Mouse (Mus musculus) limb, embryonic 12.5 days (tissue): ENCODE results near the gene Ptpra. TPM values are rescaled to one million over a fixed set of nuclear protein-coding genes. Genes with fewer than 3 reads are reported as not detected.
A peak's percentile ranks its signal among the peaks of the same experiment; 100 is the strongest.

Experiments
- ATAC-seq: fragments of 200-750 bp; cut with Nextera tagmentation; 2 replicates; pipeline ENCODE4 v1.8.0; 2017; ENCODE audit warnings: low read depth, moderate TSS enrichment; ENCODE audit not compliant: insufficient number of reproducible peaks, insufficient read depth, low FRiP score, low TSS enrichment
- H3K27ac ChIP-seq: fragments of 300-500 bp; sonication (generic); 2 replicates; pipeline ENCODE4 v1.5.1; 2016; ENCODE audit warnings: mild to moderate bottlenecking, moderate library complexity
- H3K27me3 ChIP-seq: fragments of 300-500 bp; sonication (generic); 2 replicates; pipeline ENCODE4 v1.6.1; 2016; ENCODE audit warnings: mild to moderate bottlenecking, moderate library complexity
- H3K36me3 ChIP-seq: fragments of 300-500 bp; sonication (generic); 2 replicates; pipeline ENCODE4 v1.6.1; 2016; ENCODE audit warnings: mild to moderate bottlenecking, moderate library complexity
- H3K4me1 ChIP-seq: fragments of 300-500 bp; sonication (generic); replicated peaks from 2 replicates; pipeline ENCODE4 v1.6.1; 2016
- H3K4me2 ChIP-seq: fragments of 300-500 bp; sonication (generic); 2 replicates; pipeline ENCODE4 v1.6.1; 2016; ENCODE audit warnings: mild to moderate bottlenecking, moderate library complexity
- H3K4me3 ChIP-seq: fragments of 300-500 bp; sonication (generic); replicated peaks from 2 replicates; pipeline ENCODE4 v1.5.1; 2016; ENCODE audit warnings: mild to moderate bottlenecking
- H3K9ac ChIP-seq: fragments of 300-500 bp; sonication (generic); replicated peaks from 2 replicates; pipeline ENCODE4 v1.6.1; 2016; ENCODE audit warnings: mild to moderate bottlenecking, moderate library complexity
- H3K9me3 ChIP-seq: fragments of 300-500 bp; sonication (generic); 2 replicates; pipeline ENCODE4 v1.6.1; 2016; ENCODE audit warnings: mild to moderate bottlenecking, moderate library complexity
- WGBS: fragments of 180-500 bp; shearing (Covaris S2); methylation state at CpG from one replicate; pipeline ENCODE4 v1.1.7; 2016; 5-methylcytosine and 5-hydroxymethylcytosine counted together
- polyA plus RNA-seq: library from polyadenylated mRNA; unstranded; fragments of >200 nt; fragmentation: Nextera tagmentation; extraction: Ambion mirVana; gene quantifications from 2 replicates; pipeline ENCODE4 v1.2.1, GENCODE M21; 2016

The Ptpra gene
- polyA plus RNA-seq, 1 experiment from 2014 or later = 108 TPM

DNA sequence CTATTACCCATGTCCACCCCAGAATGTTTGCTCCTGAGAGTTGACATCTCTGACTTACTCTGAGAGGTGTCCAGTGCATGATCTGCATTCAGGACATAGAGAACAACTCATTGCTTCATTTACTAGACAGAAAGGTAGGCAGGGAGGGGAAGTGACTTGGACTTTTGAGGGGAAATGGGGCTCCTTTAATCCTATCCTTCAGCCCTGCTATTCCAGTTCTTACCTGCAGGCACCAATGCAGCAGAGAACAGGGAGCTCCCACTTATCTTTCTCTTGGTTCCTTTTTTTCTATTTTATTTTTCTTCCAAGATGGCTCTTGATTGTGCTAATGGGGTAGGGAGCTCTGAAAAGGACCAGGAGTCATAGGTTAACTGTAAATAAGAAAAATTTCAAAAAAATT, 1.6 kb upstream of the Ptpra start:
- no peak for ATAC-seq
- Histone ChIP-seq H3K4me3 (no peak overlapping the region), H3K36me3 (peaks cover 23% of the 10 kb centered on the region), H3K27ac (no peak overlapping the region), H3K27me3 (peaks cover 9% of the 10 kb centered on the region; the same call in 1 of the 2 replicates), H3K9ac (no peak overlapping the region), H3K4me1 (peaks cover 19% of the 10 kb centered on the region), H3K9me3 (no peaks in the 10 kb centered on the region), H3K4me2 (no peak overlapping the region)

GRCm38 (mm10) chr2:130449021-130449793, 871 bp upstream of the Ptpra start:
- 0 out of 2 replicates have a peak, but pooled peaks have one; percentile 17 for ATAC-seq
- H3K36me3 ChIP-seq = peaks cover 15% of the 10 kb centered on the region
- no peak overlapping the region for H3K27ac ChIP-seq
- H3K4me2 ChIP-seq = peak overlapping the region; percentile 85
- H3K4me1 ChIP-seq = peaks cover 19% of the 10 kb centered on the region
- no peaks in the 10 kb centered on the region for H3K9me3 ChIP-seq
- peaks cover 9% of the 10 kb centered on the region; the same call in 1 of the 2 replicates for H3K27me3 ChIP-seq
- peak overlapping the region; percentile 89 for H3K4me3 ChIP-seq
- 8% methylated on average over 17 of the region's 17 CpGs for WGBS
- peak overlapping the region; percentile 87 for H3K9ac ChIP-seq

- peaks cover 19% of the 10 kb centered on the region for H3K4me1 ChIP-seq
- peaks cover 9% of the 10 kb centered on the region; the same call in 1 of the 2 replicates for H3K27me3 ChIP-seq
- ATAC-seq = peak; percentile 80
- under 1% methylated on average over 45 of the region's 47 CpGs for WGBS
- peak overlapping the region; percentile 87 for H3K9ac ChIP-seq
- peak overlapping the region; percentile 85 for H3K4me2 ChIP-seq
- no peaks in the 10 kb centered on the region for H3K9me3 ChIP-seq
- H3K27ac ChIP-seq = peak overlapping the region; percentile 80
- H3K36me3 ChIP-seq = peaks cover 4% of the 10 kb centered on the region; the same call in 1 of the 2 replicates
- H3K4me3 ChIP-seq = peak overlapping the region; percentile 89
Measured at GRCm38 (mm10) chr2:130450434-130450796, 337 bp downstream of the Ptpra start.

- peaks cover 19% of the 10 kb centered on the region for H3K4me1 ChIP-seq
- no peaks in the 10 kb centered on the region for H3K9me3 ChIP-seq
- peak overlapping the region; percentile 87 for H3K9ac ChIP-seq
- H3K4me3 ChIP-seq = peak overlapping the region; percentile 89
- no peak for ATAC-seq
- no peaks in the 10 kb centered on the region for H3K36me3 ChIP-seq
- H3K4me2 ChIP-seq = peak overlapping the region; percentile 85
- no peak overlapping the region for H3K27ac ChIP-seq
- peaks cover 9% of the 10 kb centered on the region; the same call in 1 of the 2 replicates for H3K27me3 ChIP-seq
- WGBS = 76% methylated on average over 14 of the region's 14 CpGs
Measured at GRCm38 (mm10) chr2:130451086-130451726, 1.1 kb downstream of the Ptpra start.

DNA sequence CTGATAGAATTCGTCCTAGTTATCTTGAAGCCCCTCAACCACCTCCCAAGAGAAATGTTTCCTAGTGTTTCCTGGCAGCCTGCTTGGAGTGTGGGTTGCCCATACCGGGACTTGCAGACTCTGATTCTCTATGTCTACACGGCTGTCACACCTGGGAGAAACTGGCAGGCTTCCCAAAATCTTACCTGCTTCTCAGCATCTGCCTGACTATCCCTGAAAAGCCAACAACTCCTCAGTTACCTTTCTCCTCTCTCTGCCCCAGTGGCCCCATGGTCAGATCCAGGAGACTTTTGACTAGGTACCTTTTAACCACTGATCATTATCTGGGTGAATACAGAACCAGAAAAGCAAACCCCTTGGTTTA, 1.6 kb downstream of the Ptpra start:
- no peak for ATAC-seq
- Histone ChIP-seq H3K27me3 (peaks cover 9% of the 10 kb centered on the region; the same call in 1 of the 2 replicates), H3K9me3 (no peaks in the 10 kb centered on the region), H3K4me2 (peak overlapping the region; percentile 85), H3K9ac (0 out of 2 replicates have a peak overlapping the region, but pooled peaks have one; percentile 87), H3K4me1 (peaks cover 19% of the 10 kb centered on the region), H3K4me3 (no peak overlapping the region), H3K27ac (no peak overlapping the region), H3K36me3 (no peaks in the 10 kb centered on the region)
- WGBS = 72% methylated on average over 3 of the region's 3 CpGs

DNA sequence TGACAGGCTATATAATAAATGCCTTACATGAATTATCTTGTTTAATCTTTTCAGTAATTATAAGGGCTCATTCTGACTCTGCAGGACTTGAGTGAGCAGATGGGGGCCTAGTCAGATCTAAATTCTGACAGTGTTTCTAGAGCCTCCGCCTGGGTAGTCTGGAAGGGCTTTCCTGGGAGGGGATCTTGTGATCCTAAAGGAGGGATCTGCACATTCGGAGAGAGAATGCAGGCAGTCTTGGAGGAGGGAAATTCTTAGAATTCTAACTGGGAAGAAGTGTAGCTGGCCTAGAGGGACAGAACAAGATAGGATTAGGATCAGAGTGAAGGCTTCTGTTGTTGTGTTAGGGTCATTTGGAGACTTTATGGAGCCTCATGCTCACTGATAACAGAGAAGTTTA, 2.2 kb downstream of the Ptpra start:
- no peak overlapping the region for H3K4me3 ChIP-seq
- H3K27ac ChIP-seq = no peak overlapping the region
- no peaks in the 10 kb centered on the region for H3K36me3 ChIP-seq
- peaks cover 9% of the 10 kb centered on the region; the same call in 1 of the 2 replicates for H3K27me3 ChIP-seq
- no peak overlapping the region for H3K9ac ChIP-seq
- H3K9me3 ChIP-seq = no peaks in the 10 kb centered on the region
- ATAC-seq = no peak
- H3K4me1 ChIP-seq = peaks cover 19% of the 10 kb centered on the region
- H3K4me2 ChIP-seq = no peak overlapping the region
- 51% methylated on average over 2 of the region's 2 CpGs for WGBS

- peaks cover 19% of the 10 kb centered on the region for H3K4me1 ChIP-seq
- no peak overlapping the region for H3K4me3 ChIP-seq
- H3K9ac ChIP-seq = no peak overlapping the region
- no peak overlapping the region for H3K4me2 ChIP-seq
- no peaks in the 10 kb centered on the region for H3K9me3 ChIP-seq
- peaks cover 4% of the 10 kb centered on the region; the same call in 1 of the 2 replicates for H3K27me3 ChIP-seq
- WGBS = 61% methylated on average over 6 of the region's 6 CpGs
- no peak for ATAC-seq
- 0 out of 2 replicates have a peak overlapping the region, but pooled peaks have one; percentile 23 for H3K27ac ChIP-seq
- no peaks in the 10 kb centered on the region for H3K36me3 ChIP-seq
Measured at GRCm38 (mm10) chr2:130453421-130453820, 3.3 kb downstream of the Ptpra start.

DNA sequence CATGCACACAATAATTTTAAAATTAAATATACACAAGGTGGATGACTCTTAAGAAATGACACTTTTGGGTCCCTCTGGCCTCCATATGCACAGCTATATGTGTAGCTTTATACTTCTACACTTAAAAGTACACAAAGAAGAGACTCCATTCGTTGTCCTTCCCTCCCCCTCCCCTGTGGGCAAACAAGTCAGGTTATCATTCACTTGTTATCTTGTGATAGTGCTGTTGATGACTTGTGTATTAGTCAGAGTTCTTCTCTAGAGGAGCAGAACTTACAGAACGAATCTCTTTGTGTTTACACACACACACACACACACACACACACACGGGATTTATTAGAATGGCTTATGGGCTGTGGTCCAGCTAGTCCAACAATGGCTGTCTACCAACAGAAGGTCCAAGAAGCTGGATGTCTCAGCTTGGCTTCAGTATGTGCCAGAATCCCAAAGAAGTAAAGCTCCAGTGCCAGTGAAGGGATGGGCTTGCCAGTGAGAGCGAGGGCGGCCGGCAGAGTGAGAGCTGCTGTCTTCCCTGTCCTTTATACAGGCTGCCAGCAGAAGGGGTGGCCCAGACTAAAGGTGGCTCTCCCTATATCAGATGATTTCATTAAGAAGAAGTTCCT, 4.8 kb downstream of the Ptpra start:
- Histone ChIP-seq H3K27ac (no peak overlapping the region), H3K9me3 (no peaks in the 10 kb centered on the region), H3K9ac (no peak overlapping the region), H3K4me1 (peaks cover 13% of the 10 kb centered on the region), H3K27me3 (no peaks in the 10 kb centered on the region), H3K36me3 (no peaks in the 10 kb centered on the region), H3K4me2 (no peak overlapping the region), H3K4me3 (no peak overlapping the region)
- WGBS = 89% methylated on average over 6 of the region's 6 CpGs
- no peak for ATAC-seq

GRCm38 (mm10) chr2:130457871-130458270, 7.8 kb downstream of the Ptpra start:
- WGBS = 88% methylated on average over 3 of the region's 3 CpGs
- no peak for ATAC-seq
- H3K4me1 ChIP-seq = no peaks in the 10 kb centered on the region; the same call in 1 of the 2 replicates
- H3K9me3 ChIP-seq = no peaks in the 10 kb centered on the region
- no peak overlapping the region for H3K4me2 ChIP-seq
- no peak overlapping the region for H3K9ac ChIP-seq
- no peaks in the 10 kb centered on the region for H3K27me3 ChIP-seq
- H3K36me3 ChIP-seq = no peaks in the 10 kb centered on the region
- no peak overlapping the region for H3K27ac ChIP-seq
- no peak overlapping the region for H3K4me3 ChIP-seq

GRCm38 (mm10) chr2:130459576-130459975, 9.5 kb downstream of the Ptpra start:
- Histone ChIP-seq H3K27me3 (no peaks in the 10 kb centered on the region), H3K36me3 (no peaks in the 10 kb centered on the region), H3K9me3 (no peaks in the 10 kb centered on the region), H3K4me2 (no peak overlapping the region), H3K27ac (no peak overlapping the region), H3K9ac (no peak overlapping the region), H3K4me3 (no peak overlapping the region), H3K4me1 (no peaks in the 10 kb centered on the region; the same call in 1 of the 2 replicates)
- 85% methylated on average over 3 of the region's 3 CpGs for WGBS
- ATAC-seq = no peak
